Mouse (Mus musculus) cerebellum, adult 11-12 months (tissue): ENCODE data around the gene Aifm3.
"Not testable (repeated sequence)": the region's sequence is repeated elsewhere in the genome, so short reads cannot be mapped to it uniquely, and the experiment has no call there.

Experiments used
- DNase-seq: peaks from one replicate; pipeline ENCODE4 v3.0.0; 2022

Gene Aifm3

DNA sequence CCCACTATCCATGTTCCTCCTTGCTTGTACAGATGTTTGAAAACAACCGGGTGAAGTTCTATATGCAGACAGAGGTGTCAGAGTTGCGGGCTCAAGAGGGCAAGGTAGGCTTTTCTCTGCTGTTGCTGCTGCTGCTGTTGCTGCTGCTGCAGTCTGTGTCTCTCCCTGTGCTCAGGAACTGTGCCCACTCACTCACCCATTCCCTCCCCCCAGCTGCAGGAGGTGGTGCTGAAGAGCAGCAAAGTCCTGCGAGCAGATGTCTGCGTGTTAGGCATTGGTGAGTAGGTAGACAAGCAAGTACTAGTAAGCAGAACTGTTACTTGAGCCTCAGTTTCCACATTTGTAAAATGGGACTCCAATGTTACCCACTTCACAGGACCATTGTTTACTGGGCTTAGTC lies 13.3 kb downstream of the Aifm3 start:
- no peak for DNase-seq

DNA sequence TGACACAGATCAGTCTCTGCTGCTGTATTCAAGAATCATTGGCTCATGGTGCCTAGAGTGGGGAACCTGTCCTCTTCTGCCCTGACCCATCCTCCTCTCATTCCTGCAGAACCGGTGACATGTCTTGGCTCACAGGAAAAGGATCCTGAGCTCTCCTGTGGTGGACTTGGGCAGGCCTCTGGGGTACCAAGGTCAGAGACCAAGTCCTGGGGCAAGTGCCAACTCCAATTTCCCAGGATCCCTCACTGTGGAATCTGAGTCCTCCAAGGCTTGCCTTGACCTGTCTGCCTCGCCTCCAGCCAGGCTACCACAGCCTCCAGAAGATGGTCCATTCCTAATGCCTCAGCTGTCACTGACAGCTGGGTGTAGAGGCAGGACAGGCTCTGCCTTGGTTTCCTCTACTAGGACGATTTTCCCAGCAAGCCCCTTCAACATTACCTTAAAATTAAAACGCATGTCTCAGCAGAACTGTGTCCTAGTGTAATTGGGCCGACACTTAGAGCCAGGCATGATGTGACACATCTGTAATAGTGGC lies 17.7 kb downstream of the Aifm3 start:
- no peak for DNase-seq

DNA sequence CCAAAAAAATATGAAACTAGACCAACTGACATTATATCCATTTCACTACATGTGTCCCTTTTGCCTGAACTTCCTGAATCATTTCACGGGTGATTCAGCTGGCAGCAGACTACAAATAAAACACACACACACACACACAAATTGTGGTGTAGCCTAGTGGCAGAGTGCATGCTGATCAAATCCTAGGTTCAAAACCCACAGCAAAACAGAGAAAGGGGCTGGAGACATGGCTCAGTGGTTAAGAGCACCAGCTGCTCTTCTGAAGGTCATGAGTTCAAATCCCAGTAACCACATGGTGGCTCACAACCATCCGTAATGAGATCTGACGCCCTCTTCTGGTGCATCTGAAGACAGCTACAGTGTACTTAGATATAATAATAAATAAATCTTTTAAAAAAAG lies 18.6 kb downstream of the Aifm3 start:
- not testable (repeated sequence) for DNase-seq

DNA sequence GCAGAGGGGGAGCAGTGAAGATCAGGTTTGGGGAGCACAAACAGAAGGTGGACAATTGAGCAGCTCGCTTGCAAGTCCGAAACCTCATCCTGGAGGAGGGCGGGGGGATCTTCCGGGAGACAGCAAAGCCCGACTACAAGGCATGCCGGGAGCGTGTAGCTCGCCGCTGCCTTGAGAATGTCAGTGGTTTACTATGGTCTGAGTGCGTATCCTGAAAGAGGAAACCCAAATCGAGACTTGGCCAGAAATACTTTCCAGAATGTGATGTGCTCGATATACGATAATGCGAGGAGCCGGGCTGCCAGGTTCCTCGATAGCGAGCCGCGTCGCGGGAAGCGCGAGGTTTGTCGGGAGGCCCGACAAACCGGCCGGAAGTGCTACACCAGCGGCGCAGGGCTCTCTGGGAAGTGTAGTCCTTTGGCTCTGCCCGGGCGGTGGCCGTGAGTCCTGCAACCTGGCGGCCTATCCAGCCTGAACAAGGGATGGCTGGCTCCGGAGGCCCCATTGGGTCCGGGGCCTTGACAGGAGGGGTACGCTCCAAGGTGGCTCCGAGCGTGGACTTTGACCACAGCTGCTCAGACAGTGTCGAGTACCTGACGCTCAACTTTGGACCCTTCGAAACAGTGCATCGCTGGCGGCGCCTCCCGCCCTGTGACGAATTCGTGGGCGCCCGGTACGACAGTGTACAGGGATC lies 19.3 kb downstream of the Aifm3 start, which contains the start of gene Lztr1:
TSS of gene Lztr1 (plus strand) at position 143 of the 694 bp plus-strand sequence.
- peak; percentile 89 for DNase-seq

DNA sequence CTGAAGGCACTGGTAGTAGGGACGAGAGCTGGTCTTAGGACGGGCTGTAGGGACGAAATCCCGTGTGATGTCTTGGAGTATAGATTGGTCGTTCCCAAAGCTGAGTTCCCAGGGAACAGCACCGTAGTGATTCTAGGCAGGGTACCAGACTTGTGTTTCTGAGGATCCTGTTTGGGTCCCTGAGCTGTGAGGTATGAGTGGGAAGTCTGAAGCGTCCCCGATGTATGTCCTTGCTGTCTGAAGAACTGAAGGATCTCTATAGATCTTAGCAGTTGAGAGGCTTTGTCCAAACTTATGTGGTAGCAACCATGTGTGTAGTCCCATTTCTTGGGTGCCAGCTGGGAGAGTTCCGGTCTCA lies 19.8 kb downstream of the Aifm3 start:
- DNase-seq, result no peak

DNA sequence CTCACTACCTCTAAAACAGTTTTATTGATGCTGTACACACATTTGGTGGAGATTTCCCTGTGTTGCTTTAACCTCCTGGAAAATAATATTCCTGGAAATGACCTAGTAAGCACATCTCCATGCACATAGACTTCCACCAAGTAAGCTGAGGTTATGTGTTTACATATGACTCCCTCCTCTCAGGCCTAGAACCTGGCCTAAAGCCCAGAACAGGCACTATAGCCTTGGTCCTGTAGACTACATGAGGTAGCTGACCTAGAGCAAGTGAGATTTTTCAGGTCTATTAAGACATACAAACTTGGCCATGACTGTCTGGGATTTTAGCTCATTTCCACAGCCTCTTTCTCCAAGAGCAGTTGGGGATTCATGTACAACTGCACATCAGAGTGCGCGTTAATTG lies 20.7 kb downstream of the Aifm3 start:
- DNase-seq, result no peak

DNA sequence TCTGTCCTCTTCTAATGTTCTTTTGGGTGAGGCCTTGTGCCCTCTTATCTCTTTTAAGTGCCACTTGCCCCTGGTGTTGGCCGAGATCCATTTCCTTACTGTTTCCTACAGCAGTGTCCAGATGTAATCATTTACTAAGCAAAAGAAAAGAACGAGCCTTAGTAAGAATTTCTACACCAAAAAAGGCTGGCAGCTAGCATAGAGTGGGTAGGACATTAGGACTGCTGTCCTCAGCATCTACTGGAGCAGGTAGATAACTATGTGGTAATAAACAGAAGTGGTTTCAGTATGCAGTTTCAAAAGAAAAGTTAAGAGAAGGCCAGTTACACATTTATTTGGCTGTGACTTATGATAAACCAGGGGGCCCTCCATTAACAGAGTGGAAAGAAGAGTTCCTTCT lies 21.3 kb downstream of the Aifm3 start:
- no peak for DNase-seq

DNA sequence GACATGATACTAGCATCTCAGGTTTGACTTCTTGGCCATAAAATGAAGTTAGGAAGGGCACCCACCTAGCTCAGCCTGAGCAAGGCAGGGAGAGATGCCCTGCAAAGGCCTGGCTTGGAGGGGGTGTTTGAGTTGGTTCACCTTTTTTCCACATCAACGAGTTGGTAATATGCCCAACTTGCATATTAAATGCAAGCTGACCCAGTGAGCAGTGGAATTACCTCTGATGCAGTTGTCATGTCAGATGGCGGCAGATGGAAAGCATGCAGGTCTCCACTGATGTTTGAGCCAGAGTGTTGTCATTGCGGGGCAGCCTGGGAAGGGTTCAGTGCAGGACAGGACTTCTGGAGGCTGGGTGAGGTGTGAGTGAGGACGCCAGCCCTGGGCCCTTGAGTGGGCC lies 22.0 kb downstream of the Aifm3 start:
- no peak for DNase-seq

DNA sequence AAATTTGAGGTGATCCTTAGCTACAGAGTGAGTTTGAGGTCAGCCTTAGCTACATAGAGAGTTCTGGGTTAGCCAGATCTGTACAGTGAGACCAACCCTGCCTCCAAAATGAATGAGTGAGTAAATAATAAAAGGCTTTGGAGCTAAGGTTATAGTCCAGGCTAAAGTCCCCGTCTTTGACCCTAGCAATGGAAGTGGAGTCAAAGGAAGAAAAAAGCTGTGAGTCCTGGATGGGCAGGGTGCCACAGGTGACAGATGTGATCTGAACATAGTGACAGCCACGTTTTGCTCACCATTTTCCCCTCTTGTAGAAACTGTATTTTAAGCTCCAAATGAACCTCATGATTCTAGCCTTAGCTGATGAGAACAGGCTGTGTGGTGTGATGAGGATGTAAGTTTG lies 29.5 kb downstream of the Aifm3 start:
- no peak for DNase-seq

DNA sequence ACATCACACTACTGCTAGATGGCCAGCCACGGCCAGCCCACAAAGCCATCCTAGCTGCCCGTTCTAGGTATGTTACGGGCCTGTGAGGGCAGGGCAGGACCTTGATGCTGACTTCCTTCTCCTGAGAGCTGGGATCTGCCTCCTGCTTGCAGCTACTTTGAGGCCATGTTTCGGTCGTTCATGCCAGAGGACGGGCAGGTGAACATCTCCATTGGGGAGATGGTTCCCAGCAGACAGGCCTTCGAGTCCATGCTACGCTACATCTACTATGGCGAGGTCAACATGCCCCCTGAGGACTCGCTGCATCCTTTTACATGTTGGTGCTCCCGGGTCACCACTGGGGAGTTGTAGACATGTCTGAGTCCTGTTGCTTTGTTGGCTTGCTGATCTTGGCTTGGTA lies 34.7 kb downstream of the Aifm3 start:
- DNase-seq, result peak; percentile 9

DNA sequence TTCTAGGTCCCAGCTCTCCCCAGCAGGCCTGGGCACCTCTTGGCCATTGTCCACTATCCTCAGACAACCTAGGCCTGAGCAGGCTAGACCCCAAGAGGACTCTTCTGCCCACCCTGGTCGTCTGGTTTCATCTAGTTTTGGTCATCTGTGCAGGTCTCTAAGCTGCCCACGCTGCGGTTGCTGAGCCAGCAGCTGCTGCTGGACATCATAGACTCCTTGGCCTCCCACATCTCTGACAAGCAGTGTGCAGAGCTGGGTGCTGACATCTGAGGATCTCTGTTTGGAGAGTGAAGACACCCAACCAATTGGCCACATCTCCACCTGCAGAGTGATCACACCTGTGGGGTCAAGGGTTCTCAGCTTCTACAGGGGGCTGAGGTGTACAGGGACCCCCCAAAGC lies 36.1 kb downstream of the Aifm3 start:
- DNase-seq, result peak; percentile 10

DNA sequence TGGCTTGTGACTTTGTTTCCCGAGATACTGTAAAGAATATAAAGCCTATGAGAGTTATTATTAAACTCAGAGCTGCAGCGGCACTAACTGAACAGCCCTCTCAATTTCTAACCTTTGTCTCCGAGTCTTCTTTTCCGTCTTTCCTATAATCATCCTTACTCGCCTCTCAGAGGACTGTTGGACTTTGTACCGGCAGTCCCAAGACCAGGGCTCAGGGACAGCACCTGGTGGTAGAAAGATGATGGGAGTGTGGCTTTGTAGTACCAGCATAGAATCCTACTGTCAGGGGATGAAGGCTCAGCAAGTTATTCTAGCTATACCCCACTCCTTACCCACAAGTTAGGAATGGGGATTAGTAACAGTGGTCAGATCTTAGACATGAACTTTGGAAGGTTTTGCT lies 36.8 kb downstream of the Aifm3 start:
- no peak for DNase-seq

DNA sequence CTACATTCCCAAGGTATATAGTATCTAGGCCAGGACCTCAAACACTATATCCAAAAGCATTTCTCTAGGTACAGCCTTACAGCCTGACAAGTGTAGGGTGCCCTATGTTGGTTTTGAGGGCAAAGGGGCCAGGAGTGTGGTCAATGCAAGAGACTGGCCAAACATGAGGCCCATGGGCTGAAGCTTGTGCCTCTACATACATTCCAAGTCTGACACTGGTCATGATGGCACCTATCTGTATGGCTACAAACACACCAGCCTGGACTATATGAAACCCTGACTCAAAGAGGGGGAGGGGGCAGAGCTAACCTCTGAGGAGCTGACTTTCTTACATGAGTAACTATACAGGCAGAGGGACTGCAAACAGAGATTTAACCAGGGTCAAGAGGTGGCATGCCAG lies 38.2 kb downstream of the Aifm3 start:
- DNase-seq, result peak; percentile 4

DNA sequence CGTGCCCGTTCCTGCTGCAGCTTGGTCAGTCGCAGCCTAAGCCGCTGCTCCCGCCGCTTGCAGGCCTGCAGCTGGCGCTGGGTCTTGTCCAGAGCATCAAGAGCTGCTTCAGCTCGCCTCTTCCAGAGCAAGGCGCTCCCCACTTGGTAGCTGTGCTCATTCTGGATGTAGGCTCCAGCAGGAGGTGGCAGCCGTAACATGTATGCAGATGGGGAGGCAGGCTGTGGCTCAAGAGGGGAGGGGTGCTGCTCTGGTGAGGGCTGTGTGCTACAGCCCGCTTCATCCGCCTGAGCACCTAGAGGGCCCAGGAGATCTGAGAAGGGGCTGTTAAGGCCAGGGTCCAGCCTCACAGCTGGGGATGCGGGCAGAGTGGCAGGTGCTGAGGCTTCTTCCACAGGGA lies 38.9 kb downstream of the Aifm3 start:
- peak; percentile 28 for DNase-seq

DNA sequence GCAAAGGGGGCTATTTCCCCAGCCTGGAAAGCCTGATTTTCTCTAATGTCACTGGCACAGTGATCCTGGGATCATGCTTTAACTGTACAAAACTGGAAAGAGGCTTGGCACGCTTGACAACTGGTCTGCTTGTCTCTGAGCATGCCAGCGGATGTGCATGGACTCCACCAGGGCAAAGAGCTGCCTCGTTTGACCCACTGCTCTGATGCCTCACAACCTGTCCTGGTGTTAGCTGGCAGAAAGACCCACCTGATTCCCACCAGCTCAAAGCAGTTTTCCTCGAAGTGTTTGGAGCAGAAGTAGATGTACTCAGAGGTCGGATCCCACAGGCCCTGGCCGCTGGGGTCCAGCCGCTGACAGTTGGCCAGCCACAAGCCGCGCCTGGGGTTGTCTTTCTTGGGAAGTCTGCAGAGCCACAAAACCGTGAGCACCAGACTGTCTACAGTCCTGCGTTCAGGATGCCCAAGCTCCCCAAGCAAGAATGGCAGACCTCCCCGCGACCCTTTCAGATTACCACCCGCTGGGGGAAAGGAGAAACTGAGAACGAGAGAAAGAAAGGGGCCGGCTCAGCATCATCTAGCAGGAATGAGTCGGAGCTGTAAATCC lies 40.7 kb downstream of the Aifm3 start:
- no peak for DNase-seq

DNA sequence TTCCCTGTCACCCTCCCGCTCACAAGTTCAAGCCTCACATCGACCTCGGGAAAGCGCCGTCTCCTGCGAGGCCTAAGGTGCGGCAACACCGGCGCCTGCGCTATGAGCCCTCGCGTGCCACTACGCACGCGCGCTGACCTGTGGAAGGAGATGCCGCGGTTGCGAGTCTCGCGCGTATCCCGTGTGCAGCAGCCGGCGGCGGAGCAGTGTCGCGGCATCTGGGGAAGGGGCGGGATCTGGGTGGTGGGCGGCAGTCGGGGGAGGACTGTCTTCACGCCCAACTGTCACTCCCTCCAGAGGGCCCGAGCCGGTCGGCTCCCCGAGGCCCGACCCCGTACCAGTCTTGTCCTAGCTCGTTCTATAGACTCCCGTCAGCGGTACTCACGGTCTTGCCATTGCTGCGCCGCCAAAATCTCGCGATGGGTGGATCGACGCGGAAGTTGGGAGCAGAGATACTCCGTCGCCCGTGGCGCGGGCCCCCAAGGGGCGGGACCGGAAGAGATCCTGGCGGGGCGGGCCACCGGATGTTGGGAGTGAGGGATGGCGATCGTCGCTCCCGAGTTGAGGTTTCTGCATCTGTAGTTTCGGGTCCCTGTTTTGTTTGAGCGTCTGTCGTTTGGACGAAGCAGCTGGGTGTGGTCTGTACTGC lies 41.4 kb downstream of the Aifm3 start, which contains the start of gene Thap7:
TSS of gene Thap7 (minus strand) at position 497 of the 649 bp plus-strand sequence.
- DNase-seq, result peak; percentile 94

DNA sequence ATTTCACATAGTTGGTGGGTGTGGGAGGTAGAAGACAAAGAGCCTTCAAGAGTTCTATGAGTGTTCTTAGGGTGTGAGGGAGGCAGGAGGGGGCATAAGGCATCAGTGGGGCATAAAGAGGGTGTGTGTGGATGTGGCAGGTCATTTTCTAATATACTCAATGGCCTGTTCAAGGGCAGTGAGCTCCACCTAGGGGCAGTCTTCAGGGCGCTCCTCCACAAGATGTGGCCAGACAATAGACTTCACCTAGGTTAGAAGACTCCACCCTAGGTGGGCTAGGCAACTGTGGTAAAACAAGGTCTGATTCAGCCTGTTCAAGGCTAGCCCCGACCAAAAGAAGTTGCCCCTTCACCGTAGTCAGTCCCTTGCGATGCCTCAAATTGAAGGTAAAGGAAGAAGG lies 42.9 kb downstream of the Aifm3 start:
- DNase-seq, result no peak

DNA sequence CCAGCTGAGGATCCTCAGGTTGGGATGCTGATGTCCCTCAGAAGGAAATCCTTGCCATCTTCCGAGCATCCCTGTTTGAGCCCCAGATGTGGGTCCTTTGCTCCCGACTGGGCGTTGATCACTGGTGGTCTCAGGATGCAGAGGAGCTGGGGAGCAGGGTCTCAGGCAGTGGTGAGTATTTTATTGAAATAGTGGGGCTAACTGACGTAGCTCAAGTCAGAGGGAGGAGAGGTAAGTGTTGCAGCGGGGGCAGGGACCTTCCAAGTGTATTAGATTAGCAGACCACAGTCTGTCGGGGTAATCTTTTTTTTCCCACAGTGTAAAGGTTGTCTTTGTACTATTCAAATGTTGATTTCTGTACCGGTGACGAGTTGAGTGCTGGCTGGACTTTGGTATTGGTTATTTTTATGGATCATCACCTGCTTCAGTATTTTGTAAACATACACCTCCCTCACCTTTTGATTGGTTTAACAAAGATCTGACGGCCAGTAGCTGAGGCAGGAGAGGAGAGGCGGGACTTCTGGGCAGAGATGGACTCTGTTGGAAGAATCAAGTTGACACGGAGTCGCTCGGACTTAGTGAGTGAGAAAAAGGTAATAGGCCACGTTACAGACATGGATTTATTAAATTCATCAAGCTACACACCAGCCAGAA lies 43.4 kb downstream of the Aifm3 start:
- DNase-seq, result no peak

DNA sequence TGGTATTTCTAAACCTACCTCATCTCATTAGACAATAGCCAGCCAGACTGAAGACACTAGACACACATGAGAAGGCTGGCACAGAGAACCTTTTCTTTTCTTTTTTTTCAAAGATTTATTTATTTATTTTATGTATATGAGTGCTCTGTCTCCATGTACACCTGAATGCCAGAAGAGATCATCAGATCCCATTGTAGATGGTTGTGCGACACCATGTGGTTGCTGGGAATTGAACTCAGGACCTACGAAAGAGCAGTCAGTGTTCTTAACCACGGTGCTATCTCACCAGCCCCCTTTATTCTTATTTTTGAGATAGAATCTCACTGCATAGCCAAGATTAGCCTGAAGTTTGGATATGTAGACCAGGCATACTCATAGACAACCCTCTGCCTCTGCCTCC lies 47.2 kb downstream of the Aifm3 start:
- no peak for DNase-seq

DNA sequence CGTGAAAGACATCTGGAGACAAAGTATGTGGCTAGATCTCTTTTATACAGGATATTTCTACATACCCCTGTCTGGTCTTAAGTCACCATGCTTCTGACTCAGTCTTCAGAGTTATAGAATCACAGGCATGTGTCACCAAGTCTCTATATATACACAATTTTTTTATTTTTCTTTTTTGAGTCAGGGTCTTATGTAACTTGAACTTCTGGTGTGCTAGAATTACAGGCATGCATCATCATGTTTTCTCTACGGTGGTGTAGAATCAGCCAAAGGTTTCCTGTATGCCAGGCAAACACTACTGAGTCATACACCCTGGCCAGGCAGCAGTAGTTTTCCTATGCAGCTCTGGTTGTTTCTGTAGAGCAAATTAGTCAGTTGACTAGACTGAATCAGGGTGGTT lies 53.2 kb downstream of the Aifm3 start:
- no peak for DNase-seq

DNA sequence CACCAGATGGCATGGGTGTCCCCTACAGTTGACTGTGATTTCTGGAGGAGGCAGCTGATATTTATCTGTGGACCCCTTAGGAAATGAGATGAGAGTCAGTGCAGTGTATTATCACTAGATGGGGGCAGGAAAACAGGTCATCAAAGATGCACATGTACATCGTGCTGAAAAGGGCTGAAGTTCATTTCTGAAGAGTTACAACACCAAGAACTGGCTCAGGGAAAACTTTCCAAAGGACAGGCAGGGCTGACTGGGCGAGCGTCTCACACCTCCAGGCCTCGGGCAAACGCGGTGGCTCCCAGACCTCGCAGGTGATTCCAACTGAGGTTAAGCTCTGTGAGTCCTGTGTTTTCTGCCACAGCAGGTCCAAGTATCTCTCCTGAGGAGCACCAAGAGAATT lies 63.4 kb downstream of the Aifm3 start:
- no peak for DNase-seq

DNA sequence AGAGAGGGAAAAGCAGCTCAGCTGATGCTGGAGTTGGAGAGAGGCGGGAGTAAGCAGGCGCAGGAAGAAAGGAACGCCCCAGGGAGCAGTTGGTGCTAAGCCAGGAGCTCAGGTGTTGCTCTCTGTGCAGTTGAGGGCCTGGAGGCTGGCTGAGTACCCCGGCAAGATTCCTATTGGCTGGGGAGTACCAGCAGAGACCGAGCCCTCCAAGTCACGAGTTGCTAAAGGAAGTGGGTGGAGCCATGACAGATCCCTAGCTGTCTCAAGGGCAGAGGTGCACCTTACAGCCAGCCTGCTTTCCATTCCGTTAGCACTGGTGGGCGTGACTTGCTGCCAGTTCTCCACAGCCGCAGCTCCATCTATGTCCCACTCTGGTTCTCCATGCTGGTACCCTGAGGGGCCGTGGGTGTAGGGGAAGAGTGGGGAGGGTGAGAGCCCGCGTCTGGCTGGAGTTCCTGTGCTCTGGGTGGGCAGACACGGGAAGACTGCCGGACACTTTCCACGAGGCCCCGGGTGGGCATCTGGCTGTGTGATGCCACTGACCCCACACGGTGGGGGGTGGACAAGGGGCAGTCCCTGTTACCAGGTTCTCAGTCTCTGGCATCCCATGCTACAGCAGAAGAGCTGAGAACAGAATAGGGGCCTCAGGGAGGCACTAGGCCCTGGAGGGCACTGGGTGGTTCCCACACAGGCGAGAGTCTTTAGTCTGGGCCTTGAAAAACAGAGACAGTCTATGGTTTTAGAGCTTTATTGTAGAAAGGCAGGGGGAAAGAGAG lies 64.7 kb downstream of the Aifm3 start:
- DNase-seq, result no peak

DNA sequence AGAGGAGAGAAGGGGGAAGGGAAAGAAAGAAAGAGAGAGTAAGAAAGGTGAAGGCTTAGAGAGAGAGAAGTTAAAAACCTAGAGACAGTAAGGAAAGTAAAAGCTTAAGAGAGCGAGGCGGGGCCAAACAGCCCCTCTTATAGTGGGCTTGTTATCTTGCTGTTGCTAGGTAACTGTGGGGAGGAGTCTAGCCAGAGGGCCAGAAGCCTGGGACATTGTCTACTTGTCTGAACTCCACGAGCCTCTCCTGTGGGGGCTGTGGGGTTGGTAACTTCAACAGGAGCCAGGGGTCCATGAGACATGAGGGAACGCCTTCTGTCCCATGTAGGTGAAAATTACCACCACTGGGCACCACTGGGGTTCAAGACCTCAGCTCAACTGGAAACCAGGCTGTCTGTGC lies 65.3 kb downstream of the Aifm3 start:
- DNase-seq, result not testable (repeated sequence)
